11 mouse cellular contexts compared by ENCODE assay signal in the genomic region with DNA sequence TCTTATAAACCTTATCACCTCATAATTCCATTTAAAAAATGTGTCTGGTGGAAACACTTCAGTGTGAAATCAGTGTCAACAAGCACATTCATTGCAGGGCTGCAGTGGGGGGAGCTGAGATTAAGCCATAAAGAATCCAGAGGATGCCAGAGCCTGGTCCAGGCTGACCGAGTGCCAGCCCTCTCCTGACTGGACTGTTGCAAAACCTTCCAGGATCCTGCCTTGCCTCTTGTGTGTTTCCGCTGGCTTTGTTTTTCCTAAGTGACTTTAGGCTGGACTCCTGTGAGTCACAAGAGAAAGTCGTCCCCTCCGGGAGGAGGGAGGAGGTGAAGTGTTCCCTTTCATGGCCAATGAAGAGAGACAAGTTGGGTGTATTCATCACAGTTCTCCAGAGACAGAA.
DNase-seq lines count a peak whose midpoint lies in the region; ATAC-seq and TF ChIP-seq lines count a peak whose summit lies in the region.
"Had no signal": no experiment of that assay in that cellular context is flagged by ENCODE, and none has a peak within 500 bp of the region (broad histone marks: within the 10 kb centered on the region; RNA-seq: fewer than 3 reads in every experiment).

No protein-coding gene starts in this region.

- no peak for TF ChIP-seq CTCF in embryonic fibroblast, embryonic 13.5 days (IDR thresholded peaks at IDR 0.05; ENCODE audit: borderline replicate concordance, insufficient read depth, low read length)

- WGBS in limb, embryonic 14.5 days, result 54% methylated on average over 4 of the region's 4 CpGs
- WGBS in limb, embryonic 10.5 days, result 67% methylated on average over 4 of the region's 4 CpGs
- 41% methylated on average over 4 of the region's 4 CpGs for WGBS in hindbrain, embryonic 16.5 days

- intact Hi-C loops in heart, postnatal 10 days (cut with DNase I), result no loop called here

- no peak overlapping the region for H3K4me3 ChIP-seq in limb, embryonic 14.5 days (replicated peaks; ENCODE audit: low read length)
- no peak overlapping the region for H3K4me3 ChIP-seq in limb, embryonic 10.5 days
- no peak overlapping the region for H3K4me3 ChIP-seq in embryonic fibroblast, embryonic 13.5 days (ENCODE audit: insufficient read depth, low read length)
- H3K4me3 ChIP-seq in myocyte, result no peak overlapping the region
- no peak overlapping the region for H3K4me3 ChIP-seq in hindbrain, embryonic 16.5 days (ENCODE audit: low read length)
- H3K4me3 ChIP-seq: limb, embryonic 12.5 days; megakaryocyte, embryonic 14.5 days had no signal

- peak overlapping the region; percentile 33; the same call in 1 of the 2 replicates for H3K27ac ChIP-seq in limb, embryonic 14.5 days (replicated peaks; ENCODE audit: low read depth, low read length)
- H3K27ac ChIP-seq in limb, embryonic 10.5 days, result no peak overlapping the region
- H3K27ac ChIP-seq in embryonic fibroblast, embryonic 13.5 days (ENCODE audit: insufficient read depth, low read length), result peak overlapping the region; percentile 78
- no peak overlapping the region for H3K27ac ChIP-seq in hindbrain, embryonic 16.5 days (ENCODE audit: low read depth, low read length)
- H3K27ac ChIP-seq: limb, embryonic 12.5 days had no signal

- H3K79me2 ChIP-seq in myocyte (ENCODE audit: control insufficient read depth, insufficient read depth), result peaks cover 72% of the 10 kb centered on the region

- no peak overlapping the region for H3ac ChIP-seq in myocyte (ENCODE audit: control insufficient read depth, insufficient read length)

- no peaks in the 10 kb centered on the region for H3K36me3 ChIP-seq in limb, embryonic 14.5 days (ENCODE audit: control insufficient read depth, insufficient read depth, low read length)
- H3K36me3 ChIP-seq in limb, embryonic 10.5 days, result no peaks in the 10 kb centered on the region
- H3K36me3 ChIP-seq in myocyte (ENCODE audit: control insufficient read depth, insufficient read depth), result no peaks in the 10 kb centered on the region
- H3K36me3 ChIP-seq in hindbrain, embryonic 16.5 days (ENCODE audit: control insufficient read depth, insufficient read depth, low read length), result no peaks in the 10 kb centered on the region
- H3K36me3 ChIP-seq: limb, embryonic 12.5 days had no signal

- peaks cover 2% of the 10 kb centered on the region; the same call in 1 of the 2 replicates for H3K4me1 ChIP-seq in limb, embryonic 14.5 days (ENCODE audit: control insufficient read depth, insufficient read depth, low read length)
- peaks cover 31% of the 10 kb centered on the region for H3K4me1 ChIP-seq in limb, embryonic 10.5 days
- peaks cover 20% of the 10 kb centered on the region for H3K4me1 ChIP-seq in embryonic fibroblast, embryonic 13.5 days (ENCODE audit: control insufficient read depth, insufficient read depth, low read length)
- H3K4me1 ChIP-seq in hindbrain, embryonic 16.5 days (ENCODE audit: control insufficient read depth, insufficient read depth, low read depth, low read length), result no peaks in the 10 kb centered on the region
- H3K4me1 ChIP-seq: megakaryocyte, embryonic 14.5 days had no signal

- H3K9ac ChIP-seq in limb, embryonic 14.5 days (ENCODE audit: low read depth, low read length, severe bottlenecking), result no peak overlapping the region
- no peak overlapping the region for H3K9ac ChIP-seq in hindbrain, embryonic 16.5 days (ENCODE audit: low read depth, low read length)
- H3K9ac ChIP-seq: limb, embryonic 12.5 days had no signal

- no peaks in the 10 kb centered on the region for H3K27me3 ChIP-seq in limb, embryonic 14.5 days (ENCODE audit: control insufficient read depth, insufficient read depth, low read length)
- no peaks in the 10 kb centered on the region for H3K27me3 ChIP-seq in limb, embryonic 10.5 days (ENCODE audit: low read depth, poor library complexity, severe bottlenecking)
- H3K27me3 ChIP-seq in myocyte (ENCODE audit: control insufficient read depth, insufficient read depth, insufficient read length), result no peaks in the 10 kb centered on the region
- H3K27me3 ChIP-seq in hindbrain, embryonic 16.5 days (replicated peaks; ENCODE audit: control insufficient read depth, insufficient read depth, low read length), result no peaks in the 10 kb centered on the region
- H3K27me3 ChIP-seq: limb, embryonic 12.5 days had no signal

- no peak for DNase-seq in limb, embryonic 14.5 days (ENCODE audit: low spot score)
- no peak for DNase-seq in limb, embryonic 10.5 days (ENCODE audit: low spot score)
- peak; percentile 70 to 72 for DNase-seq in heart, postnatal 10 days
- no peak for DNase-seq in right cerebral cortex, adult 2 months (ENCODE audit: low spot score in 2 of 2)
- DNase-seq in gastrocnemius, postnatal 10 days, result no peak

- no peaks in the 10 kb centered on the region for H3K9me3 ChIP-seq in limb, embryonic 14.5 days (ENCODE audit: control insufficient read depth, low read length)
- H3K9me3 ChIP-seq in limb, embryonic 10.5 days (replicated peaks), result no peaks in the 10 kb centered on the region
- H3K9me3 ChIP-seq in hindbrain, embryonic 16.5 days (ENCODE audit: control insufficient read depth, low read length), result no peaks in the 10 kb centered on the region
- H3K9me3 ChIP-seq: limb, embryonic 12.5 days; megakaryocyte, embryonic 14.5 days had no signal

- no peak for TF ChIP-seq POLR2A in limb, embryonic 14.5 days (IDR thresholded peaks at IDR 0.05; ENCODE audit: borderline replicate concordance, extremely low read depth, insufficient read depth, insufficient read length)
- no peak for TF ChIP-seq POLR2A in embryonic fibroblast, embryonic 13.5 days (IDR thresholded peaks at IDR 0.05; ENCODE audit: low read depth, low read length)
- TF ChIP-seq POLR2A in myocyte (IDR thresholded peaks at IDR 0.05; ENCODE audit: insufficient read length, low read depth), result no peak

- no peak overlapping the region for H3K4me2 ChIP-seq in limb, embryonic 14.5 days (replicated peaks; ENCODE audit: low read depth, low read length, severe bottlenecking)
- H3K4me2 ChIP-seq in myocyte (ENCODE audit: low read depth), result peak overlapping the region; percentile 42
- no peak overlapping the region for H3K4me2 ChIP-seq in hindbrain, embryonic 16.5 days (ENCODE audit: low read length)
- H3K4me2 ChIP-seq: limb, embryonic 12.5 days had no signal

- ATAC-seq in limb, embryonic 14.5 days (ENCODE audit: low FRiP score, low read depth), result no peak
- ATAC-seq in hindbrain, embryonic 16.5 days, result no peak
- ATAC-seq: inflammation-experienced regulatory T-cells, adult 6 months had no signal

TF ChIP-seq in myocyte, 11 proteins besides CTCF, POLR2A, EP300 and RAD21:
- TF ChIP-seq MYOG (IDR thresholded peaks at IDR 0.05; ENCODE audit: control insufficient read depth in 1 of 3, insufficient read depth in 1 of 3, insufficient read length in 2 of 3, low read depth in 2 of 3) (no peak), CEBPB (IDR thresholded peaks at IDR 0.05; ENCODE audit: insufficient read depth, poor library complexity, severe bottlenecking) (peak; percentile 78)

Comparison
In these comparisons a context has a peak if more than half of its experiments do, and no peak if none do; other contexts are left out.
1. H3K27ac ChIP-seq: peak in limb, embryonic 14.5 days (single experiment) and embryonic fibroblast, embryonic 13.5 days (single experiment); none in limb, embryonic 10.5 days (single experiment) and hindbrain, embryonic 16.5 days (single experiment).
2. DNase-seq: peak in heart, postnatal 10 days (2 of 2); none in limb, embryonic 14.5 days (single experiment), limb, embryonic 10.5 days (single experiment), right cerebral cortex, adult 2 months (0 of 2) and gastrocnemius, postnatal 10 days (single experiment).